In the genomic region with DNA sequence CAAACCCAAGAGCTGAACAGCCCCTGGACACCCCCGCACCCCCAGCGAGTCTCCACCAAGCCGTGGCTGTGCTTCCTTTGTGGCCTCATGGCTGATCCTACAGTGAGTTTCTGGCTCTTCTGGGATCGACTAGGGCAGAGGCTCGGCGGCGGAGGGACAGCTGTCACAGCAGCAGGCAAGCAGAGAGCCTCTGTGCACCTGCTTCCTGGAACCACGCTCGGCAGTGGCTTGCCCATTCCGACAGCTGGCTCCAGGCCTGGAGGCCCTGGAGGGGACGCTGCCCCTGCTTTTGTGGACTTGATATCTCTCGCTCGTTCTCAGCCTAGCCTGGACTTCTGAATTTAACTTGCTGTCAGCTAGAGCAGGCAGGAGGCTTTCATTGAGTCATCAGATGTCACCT, we compare ENCODE assay signal across 15 mouse cellular contexts. TPM values are rescaled to one million over a fixed set of nuclear protein-coding genes. Genes with fewer than 3 reads are reported as not detected.
A peak's percentile ranks its signal among the peaks of the same experiment; 100 is the strongest.
DNase-seq lines count a peak whose midpoint lies in the region; ATAC-seq and TF ChIP-seq lines count a peak whose summit lies in the region.
"Had no signal": no experiment of that assay in that cellular context is flagged by ENCODE, and none has a peak within 500 bp of the region (broad histone marks: within the 10 kb centered on the region; RNA-seq: fewer than 3 reads in every experiment).

No protein-coding gene starts in this region.

- no peak overlapping the region for H3K4me2 ChIP-seq in midbrain, embryonic 14.5 days (ENCODE audit: low read length)
- H3K4me2 ChIP-seq in midbrain, embryonic 13.5 days (replicated peaks) = no peak overlapping the region

- TF ChIP-seq POLR2A in cerebellum, adult 2 months (IDR thresholded peaks at IDR 0.05; ENCODE audit: borderline replicate concordance, insufficient read depth, low read length) = no peak

- no peaks in the 10 kb centered on the region for H3K27me3 ChIP-seq in midbrain, embryonic 14.5 days (ENCODE audit: control insufficient read depth, insufficient read depth, low read length)
- H3K27me3 ChIP-seq in midbrain, embryonic 13.5 days = 0 out of 2 replicates have a peak, but pooled peaks cover 15% of the 10 kb centered on the region
- H3K27me3 ChIP-seq in cerebellum, adult 2 months (ENCODE audit: control insufficient read depth, insufficient read depth, low read length) = no peaks in the 10 kb centered on the region

- WGBS in midbrain, embryonic 14.5 days = 50% methylated on average over 13 of the region's 13 CpGs
- WGBS in midbrain, embryonic 13.5 days = 66% methylated on average over 13 of the region's 13 CpGs
- WGBS in cerebellum, adult 2 months = 24% methylated on average over 13 of the region's 13 CpGs

- H3K27ac ChIP-seq in midbrain, embryonic 14.5 days (replicated peaks; ENCODE audit: low read depth, low read length) = no peak overlapping the region
- H3K27ac ChIP-seq in midbrain, embryonic 13.5 days = no peak overlapping the region
- no peak overlapping the region for H3K27ac ChIP-seq in cerebellum, adult 2 months (ENCODE audit: insufficient read depth, low read length)
- H3K27ac ChIP-seq: layer of hippocampus, adult 2 months; liver, embryonic 14.5 days had no signal

- no peak overlapping the region for H3K4me3 ChIP-seq in midbrain, embryonic 14.5 days (replicated peaks; ENCODE audit: low read depth, low read length)
- H3K4me3 ChIP-seq in midbrain, embryonic 13.5 days (replicated peaks) = no peak overlapping the region
- no peak overlapping the region for H3K4me3 ChIP-seq in cerebellum, adult 2 months (replicated peaks; ENCODE audit: insufficient read depth, low read depth, low read length)
- H3K4me3 ChIP-seq: layer of hippocampus, adult 2 months had no signal

- no peaks in the 10 kb centered on the region for H3K4me1 ChIP-seq in midbrain, embryonic 14.5 days (ENCODE audit: control insufficient read depth, insufficient read depth, low read length)
- no peaks in the 10 kb centered on the region; the same call in 1 of the 2 replicates for H3K4me1 ChIP-seq in midbrain, embryonic 13.5 days (replicated peaks)
- H3K4me1 ChIP-seq in cerebellum, adult 2 months (ENCODE audit: control insufficient read depth, insufficient read depth, low read length) = no peaks in the 10 kb centered on the region

- H3K9ac ChIP-seq in midbrain, embryonic 14.5 days (replicated peaks; ENCODE audit: low read length) = no peak overlapping the region
- H3K9ac ChIP-seq in midbrain, embryonic 13.5 days (replicated peaks) = no peak overlapping the region
- H3K9ac ChIP-seq: liver, embryonic 14.5 days had no signal

- H3K36me3 ChIP-seq in midbrain, embryonic 14.5 days (ENCODE audit: control insufficient read depth, insufficient read depth, low read length) = no peaks in the 10 kb centered on the region
- H3K36me3 ChIP-seq in midbrain, embryonic 13.5 days = no peaks in the 10 kb centered on the region

- H3K9me3 ChIP-seq in midbrain, embryonic 14.5 days (ENCODE audit: control insufficient read depth, low read length) = no peaks in the 10 kb centered on the region
- H3K9me3 ChIP-seq in midbrain, embryonic 13.5 days = no peaks in the 10 kb centered on the region
- H3K9me3 ChIP-seq: G1E had no signal

- ATAC-seq in midbrain, embryonic 14.5 days (ENCODE audit: low FRiP score, low TSS enrichment) = no peak
- ATAC-seq in midbrain, embryonic 13.5 days = no peak
- 0 out of 4 replicates have a peak, but pooled peaks have one; percentile 8 to 25 for ATAC-seq in hematopoietic stem cell, adult 5-6 weeks (replicated peaks in 1 of 2; ENCODE audit: insufficient read depth in 1 of 2, low FRiP score in 2 of 2, low TSS enrichment in 1 of 2, low read depth in 1 of 2, poor library complexity in 2 of 2, severe bottlenecking in 2 of 2)
- ATAC-seq: forebrain, embryonic 14.5 days had no signal

- DNase-seq in cerebellum, postnatal 10 days = peak; percentile 69 to 76
- no peak for DNase-seq in cerebellum, adult 9-11 months
- DNase-seq in midbrain, embryonic 14.5 days = peak; percentile 27
- DNase-seq in thymus, postnatal 10 days (ENCODE audit: low spot score in 2 of 2) = peak; percentile 76 to 78
- DNase-seq in urinary bladder, postnatal 14 days (ENCODE audit: low spot score) = no peak
- no peak for DNase-seq in cerebellum, adult 2 months
- DNase-seq: adrenal gland, postnatal 25 days; right cerebral cortex, postnatal 4 days had no signal

- TF ChIP-seq CTCF in cerebellum, adult 2 months (IDR thresholded peaks at IDR 0.05; ENCODE audit: borderline replicate concordance, insufficient read depth, low read depth, low read length) = no peak

RNA-seq across cellular contexts. Expression of gene Fam78a, which starts 19.7 kb away (rescaled TPM):
- 0.50 and 0.59 TPM in 2 replicates for polyA plus RNA-seq in midbrain, embryonic 14.5 days (2014; fragmentation: Nextera tagmentation; extraction: Ambion mirVana)
- polyA plus RNA-seq in midbrain, embryonic 13.5 days (2015; fragmentation: Nextera tagmentation; extraction: Ambion mirVana) = 0.38 and 0.44 TPM in 2 replicates
- total RNA-seq in hematopoietic stem cell, adult 5-6 weeks (2017) = 12.3 and 12.9 TPM in 2 replicates
- 4.2 and 4.4 TPM in 2 replicates for polyA plus RNA-seq in cerebellum, adult 2 months (2012; rRNA removed)

RNA-seq across cellular contexts. Expression of gene Plpp7, which starts 30.4 kb away (rescaled TPM):
- 21.6 and 24.4 TPM in 2 replicates for polyA plus RNA-seq in midbrain, embryonic 14.5 days (2014; fragmentation: Nextera tagmentation; extraction: Ambion mirVana)
- polyA plus RNA-seq in midbrain, embryonic 13.5 days (2015; fragmentation: Nextera tagmentation; extraction: Ambion mirVana) = 16.6 and 19.1 TPM in 2 replicates
- total RNA-seq in hematopoietic stem cell, adult 5-6 weeks (2017) = 1.1 and 2.2 TPM in 2 replicates
- 41.3 and 45.0 TPM in 2 replicates for polyA plus RNA-seq in cerebellum, adult 2 months (2012; rRNA removed)
- polyA plus RNA-seq: inflammation-experienced regulatory T-cells, adult 6 months had no signal

Comparison
In these comparisons a context has a peak if more than half of its experiments do, and no peak if none do; other contexts are left out.
1. DNase-seq: peak in cerebellum, postnatal 10 days (2 of 2), midbrain, embryonic 14.5 days (single experiment) and thymus, postnatal 10 days (2 of 2); none in cerebellum, adult 9-11 months (single experiment), urinary bladder, postnatal 14 days (single experiment) and cerebellum, adult 2 months (0 of 2).
2. ATAC-seq: peak in hematopoietic stem cell, adult 5-6 weeks (2 of 2); none in midbrain, embryonic 14.5 days (single experiment) and midbrain, embryonic 13.5 days (single experiment).